Mouse (Mus musculus) forebrain, embryonic 14.5 days (tissue): ENCODE data around the gene Ctcfl. TPM values are rescaled to one million over a fixed set of nuclear protein-coding genes. Genes with fewer than 3 reads are reported as not detected.

Experiments used
- ATAC-seq: fragments of 200-750 bp; cut with Nextera tagmentation; 2 replicates; pipeline ENCODE4 v1.8.0; 2017; ENCODE audit warnings: mild to moderate bottlenecking, moderate library complexity
- DNase-seq: peaks from one replicate; pipeline ENCODE4 v3.0.0-alpha.2; 2015; ENCODE audit warnings: low spot score
- H3K27ac ChIP-seq: fragments of 300-500 bp; sonication (generic); 2 replicates; pipeline ENCODE4 v1.5.1; 2014; ENCODE audit warnings: low read depth, mild to moderate bottlenecking, control low read depth, low read length, moderate library complexity
- H3K27me3 ChIP-seq: fragments of 300-500 bp; sonication (generic); replicated peaks from 2 replicates; pipeline ENCODE4 v1.6.1; 2014; ENCODE audit warnings: low read length, control low read depth, mixed read lengths; ENCODE audit not compliant: control insufficient read depth, insufficient read depth
- H3K36me3 ChIP-seq: fragments of 300-500 bp; sonication (generic); 2 replicates; pipeline ENCODE4 v1.6.1; 2014; ENCODE audit warnings: low read length, control low read depth; ENCODE audit not compliant: control insufficient read depth, insufficient read depth
- H3K4me1 ChIP-seq: fragments of 300-500 bp; sonication (generic); 2 replicates; pipeline ENCODE4 v1.6.1; 2014; ENCODE audit warnings: antibody characterized with exemption, low read length, control low read depth; ENCODE audit not compliant: control insufficient read depth, insufficient read depth
- H3K4me2 ChIP-seq: fragments of 300-500 bp; sonication (generic); 2 replicates; pipeline ENCODE4 v1.6.1; 2014; ENCODE audit warnings: mild to moderate bottlenecking, control low read depth, low read length
- H3K4me3 ChIP-seq: fragments of 300-500 bp; sonication (generic); 2 replicates; pipeline ENCODE4 v1.5.1; 2014; ENCODE audit warnings: low read depth, low read length, control low read depth
- H3K9ac ChIP-seq: fragments of 300-500 bp; sonication (generic); 2 replicates; pipeline ENCODE4 v1.6.1; 2014; ENCODE audit warnings: mild to moderate bottlenecking, low read length, control low read depth, moderate library complexity
- H3K9me3 ChIP-seq: fragments of 300-500 bp; sonication (generic); replicated peaks from 2 replicates; pipeline ENCODE4 v1.6.1; 2016; ENCODE audit warnings: low read length, control low read depth, mixed read lengths; ENCODE audit not compliant: control insufficient read depth
- WGBS: fragments of 180-500 bp; shearing (Covaris S2); extraction: QIAGEN DNeasy Blood & Tissue Kit; methylation state at CpG from one replicate; pipeline ENCODE4 v1.1.7; 2014; 5-methylcytosine and 5-hydroxymethylcytosine counted together
- polyA plus RNA-seq: library from polyadenylated mRNA; unstranded; fragments of >200 nt; fragmentation: Nextera tagmentation; extraction: Ambion mirVana; gene quantifications from 2 replicates; pipeline ENCODE4 v1.2.1, GENCODE M21; 2014

The Ctcfl gene
- polyA plus RNA-seq, 1 experiment from 2014 or later, result not detected

DNA sequence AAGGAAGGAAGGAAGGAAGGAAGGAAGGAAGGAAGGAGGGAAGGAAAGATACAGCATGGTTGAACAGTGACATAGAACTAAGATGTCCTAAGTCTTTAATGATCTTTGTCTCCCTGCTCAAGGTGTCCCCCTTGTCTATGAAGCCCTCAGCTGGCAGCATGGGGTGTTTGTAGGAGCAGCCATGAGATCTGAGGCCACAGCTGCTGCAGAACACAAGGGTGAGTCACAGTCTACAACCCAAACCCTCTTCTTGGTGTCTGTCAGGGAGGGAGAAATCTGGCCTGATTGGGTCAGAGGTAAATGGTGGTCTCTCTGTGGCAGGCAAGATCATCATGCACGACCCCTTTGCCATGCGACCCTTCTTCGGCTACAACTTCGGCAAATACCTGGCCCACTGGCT, 38.5 kb upstream of the Ctcfl start:
- Histone ChIP-seq H3K9me3 (no peaks in the 10 kb centered on the region), H3K27me3 (no peaks in the 10 kb centered on the region), H3K9ac (no peak overlapping the region), H3K4me2 (no peak overlapping the region), H3K4me3 (no peak overlapping the region), H3K36me3 (no peaks in the 10 kb centered on the region), H3K27ac (no peak overlapping the region), H3K4me1 (no peaks in the 10 kb centered on the region)
- WGBS, result 94% methylated on average over 4 of the region's 4 CpGs
- DNase-seq, result no peak
- ATAC-seq, result no peak

DNA sequence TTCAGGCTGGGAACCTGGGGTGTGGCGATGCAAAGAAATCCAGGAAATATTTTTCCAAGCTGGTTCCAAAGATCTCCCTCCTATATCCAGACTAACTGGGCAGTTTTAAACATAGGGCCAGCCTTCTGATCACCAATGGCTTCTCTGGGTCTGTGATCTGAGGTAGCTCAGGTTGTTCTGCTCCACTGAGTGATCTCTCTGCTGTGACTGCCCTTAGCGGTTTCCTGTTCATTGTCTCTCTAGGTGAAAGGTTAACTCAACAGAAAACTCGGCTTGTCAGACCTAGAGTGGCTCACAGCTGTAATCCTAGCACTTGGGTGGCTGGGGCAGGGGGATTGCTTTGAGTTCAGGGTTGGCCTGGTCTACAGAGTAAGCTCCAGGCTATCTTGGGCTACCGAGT, 38.1 kb upstream of the Ctcfl start:
- Histone ChIP-seq H3K4me2 (no peak overlapping the region), H3K9ac (no peak overlapping the region), H3K4me1 (no peaks in the 10 kb centered on the region), H3K27me3 (no peaks in the 10 kb centered on the region), H3K27ac (no peak overlapping the region), H3K36me3 (no peaks in the 10 kb centered on the region), H3K9me3 (no peaks in the 10 kb centered on the region), H3K4me3 (no peak overlapping the region)
- DNase-seq (no peak), ATAC-seq (no peak)
- 65% methylated on average over 4 of the region's 4 CpGs for WGBS

DNA sequence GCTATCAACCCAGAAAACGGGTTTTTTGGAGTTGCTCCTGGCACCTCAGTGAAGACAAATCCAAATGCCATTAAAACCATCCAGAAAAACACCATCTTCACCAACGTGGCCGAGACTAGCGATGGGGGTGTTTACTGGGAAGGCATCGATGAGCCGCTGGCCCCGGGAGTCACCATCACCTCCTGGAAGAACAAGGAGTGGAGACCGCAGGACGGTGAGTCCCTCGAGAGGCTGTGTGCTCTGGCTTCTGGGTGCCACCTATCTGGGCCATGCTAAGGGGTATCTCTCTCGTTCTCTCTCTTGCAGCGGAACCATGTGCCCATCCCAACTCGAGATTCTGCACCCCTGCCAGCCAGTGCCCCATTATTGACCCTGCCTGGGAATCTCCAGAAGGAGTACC, 37.6 kb upstream of the Ctcfl start:
- H3K9me3 ChIP-seq, result no peaks in the 10 kb centered on the region
- H3K36me3 ChIP-seq, result no peaks in the 10 kb centered on the region
- ATAC-seq, result no peak
- DNase-seq, result no peak
- no peak overlapping the region for H3K27ac ChIP-seq
- H3K27me3 ChIP-seq, result no peaks in the 10 kb centered on the region
- no peak overlapping the region for H3K4me2 ChIP-seq
- H3K4me3 ChIP-seq, result no peak overlapping the region
- WGBS, result 88% methylated on average over 13 of the region's 13 CpGs
- H3K4me1 ChIP-seq, result no peaks in the 10 kb centered on the region
- H3K9ac ChIP-seq, result no peak overlapping the region

DNA sequence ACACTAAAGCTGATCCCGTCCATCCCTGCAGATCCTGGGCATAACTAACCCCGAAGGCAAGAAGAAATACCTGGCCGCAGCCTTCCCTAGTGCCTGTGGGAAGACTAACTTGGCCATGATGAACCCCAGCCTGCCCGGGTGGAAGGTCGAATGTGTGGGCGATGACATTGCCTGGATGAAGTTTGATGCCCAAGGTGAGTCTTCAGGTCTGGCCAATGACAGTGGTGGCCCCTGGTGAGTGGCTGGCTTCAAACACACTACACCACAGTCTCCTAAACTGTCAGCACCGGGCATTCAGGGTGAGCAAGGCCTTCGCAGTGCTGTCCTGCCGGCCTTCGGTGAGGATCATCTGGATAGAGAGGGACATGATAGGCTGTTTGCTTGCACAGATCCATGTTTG, 36.6 kb upstream of the Ctcfl start:
- ATAC-seq, result no peak
- no peak overlapping the region for H3K27ac ChIP-seq
- H3K4me2 ChIP-seq, result no peak overlapping the region
- no peaks in the 10 kb centered on the region for H3K4me1 ChIP-seq
- no peak overlapping the region for H3K9ac ChIP-seq
- H3K27me3 ChIP-seq, result no peaks in the 10 kb centered on the region
- H3K36me3 ChIP-seq, result no peaks in the 10 kb centered on the region
- H3K9me3 ChIP-seq, result no peaks in the 10 kb centered on the region
- no peak overlapping the region for H3K4me3 ChIP-seq
- no peak for DNase-seq
- WGBS, result 94% methylated on average over 10 of the region's 10 CpGs

DNA sequence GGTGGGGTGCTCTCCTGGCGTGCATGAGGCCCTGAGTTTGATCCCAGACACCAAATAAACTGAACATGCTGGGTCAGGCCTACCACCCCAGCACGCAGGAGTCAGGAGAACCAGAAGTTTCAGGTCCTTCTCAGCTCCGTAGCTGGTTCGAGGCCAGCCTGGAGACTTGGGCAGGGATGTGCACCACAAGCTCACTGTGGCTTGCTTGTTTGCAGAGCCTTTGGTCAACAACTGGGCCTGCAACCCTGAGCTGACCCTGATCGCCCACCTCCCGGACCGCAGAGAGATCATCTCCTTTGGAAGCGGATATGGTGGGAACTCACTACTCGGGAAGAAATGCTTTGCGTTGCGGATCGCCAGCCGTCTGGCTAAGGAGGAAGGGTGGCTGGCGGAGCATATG, 35.6 kb upstream of the Ctcfl start:
- H3K9ac ChIP-seq, result no peak overlapping the region
- no peaks in the 10 kb centered on the region for H3K4me1 ChIP-seq
- H3K27ac ChIP-seq, result no peak overlapping the region
- no peaks in the 10 kb centered on the region for H3K36me3 ChIP-seq
- H3K27me3 ChIP-seq, result no peaks in the 10 kb centered on the region
- no peak overlapping the region for H3K4me2 ChIP-seq
- WGBS, result 92% methylated on average over 14 of the region's 14 CpGs
- no peak for DNase-seq
- no peak overlapping the region for H3K4me3 ChIP-seq
- H3K9me3 ChIP-seq, result no peaks in the 10 kb centered on the region
- no peak for ATAC-seq

DNA sequence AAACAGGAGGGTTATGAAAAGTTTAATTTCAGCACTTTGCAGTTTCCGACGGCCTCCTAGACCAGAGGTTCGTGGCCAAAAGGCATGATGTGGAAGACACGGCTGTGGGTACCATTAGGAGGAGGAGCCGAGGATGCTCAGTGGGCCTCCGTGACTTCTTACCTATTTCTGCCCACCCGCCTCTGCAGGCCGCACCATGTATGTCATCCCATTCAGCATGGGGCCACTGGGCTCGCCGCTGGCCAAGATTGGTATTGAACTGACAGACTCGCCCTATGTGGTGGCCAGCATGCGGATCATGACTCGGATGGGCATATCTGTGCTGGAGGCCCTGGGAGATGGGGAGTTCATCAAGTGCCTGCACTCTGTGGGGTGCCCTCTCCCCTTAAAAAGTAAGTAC, 35.2 kb upstream of the Ctcfl start:
- DNase-seq (no peak), ATAC-seq (no peak)
- Histone ChIP-seq H3K27me3 (no peaks in the 10 kb centered on the region), H3K4me1 (no peaks in the 10 kb centered on the region), H3K4me2 (no peak overlapping the region), H3K36me3 (no peaks in the 10 kb centered on the region), H3K9ac (no peak overlapping the region), H3K9me3 (no peaks in the 10 kb centered on the region), H3K4me3 (no peak overlapping the region), H3K27ac (no peak overlapping the region)
- 93% methylated on average over 13 of the region's 13 CpGs for WGBS

DNA sequence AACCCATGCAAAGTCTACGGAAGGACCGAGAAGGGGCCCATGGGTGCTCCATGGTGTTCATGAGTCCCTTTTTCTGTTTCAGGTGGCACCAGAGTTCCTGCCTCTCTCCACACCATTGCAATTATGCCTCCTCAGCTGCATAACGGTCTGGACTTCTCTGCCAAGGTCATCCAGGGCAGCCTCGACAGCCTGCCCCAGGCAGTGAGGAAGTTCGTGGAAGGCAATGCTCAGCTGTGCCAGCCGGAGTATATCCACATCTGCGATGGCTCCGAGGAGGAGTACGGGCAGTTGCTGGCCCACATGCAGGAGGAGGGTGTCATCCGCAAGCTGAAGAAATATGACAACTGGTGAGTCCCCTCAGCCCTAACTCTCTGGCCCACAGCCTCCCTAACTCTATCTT, 33.9 kb upstream of the Ctcfl start:
- Histone ChIP-seq H3K27me3 (no peaks in the 10 kb centered on the region), H3K9ac (no peak overlapping the region), H3K4me3 (no peak overlapping the region), H3K9me3 (no peaks in the 10 kb centered on the region), H3K4me2 (no peak overlapping the region), H3K27ac (no peak overlapping the region), H3K36me3 (no peaks in the 10 kb centered on the region), H3K4me1 (no peaks in the 10 kb centered on the region)
- ATAC-seq (no peak), DNase-seq (no peak)
- WGBS, result 89% methylated on average over 10 of the region's 10 CpGs

DNA sequence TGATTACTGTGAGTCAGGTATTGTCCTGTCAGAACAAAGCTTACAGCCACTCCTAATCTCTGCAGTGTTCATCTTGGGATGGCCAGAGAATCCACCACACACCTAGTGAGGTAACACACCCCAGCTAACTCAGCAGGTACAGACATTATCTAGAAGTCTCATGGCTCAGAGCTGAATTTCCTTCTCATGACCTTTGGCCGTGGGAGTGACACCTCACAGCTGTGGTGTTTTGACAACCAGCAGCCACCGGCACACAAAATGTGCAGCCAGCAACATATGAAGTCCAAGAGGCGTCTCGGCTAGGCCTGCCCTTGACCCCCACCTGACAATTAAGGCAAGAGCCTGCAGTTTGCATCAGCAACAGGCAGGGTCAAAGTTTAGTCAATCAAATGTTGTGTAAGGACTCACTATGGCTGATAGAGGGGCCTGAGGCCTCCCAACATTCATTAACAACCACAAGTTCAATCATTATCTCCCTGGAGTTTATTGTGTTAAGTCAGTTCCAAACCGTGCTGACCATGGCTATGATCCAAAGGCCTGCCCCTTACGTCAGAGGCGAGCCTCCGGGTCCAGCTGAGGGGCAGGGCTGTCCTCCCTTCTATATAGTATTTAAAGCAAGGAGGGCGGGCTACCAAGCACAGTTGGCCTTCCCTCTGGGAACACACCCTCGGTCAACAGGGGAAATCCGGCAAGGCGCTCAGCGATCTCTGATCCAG, 33.3 kb upstream of the Ctcfl start, which contains the start of gene Pck1:
Gene Pck1, plus strand, starts transcription at position 613 of the 716 bp plus-strand sequence.
- Histone ChIP-seq H3K4me3 (no peak within 1 kb of the TSS), H3K27me3 (no peaks in the 10 kb centered on the region), H3K9ac (no peak within 1 kb of the TSS), H3K4me2 (no peak within 1 kb of the TSS), H3K4me1 (no peaks in the 10 kb centered on the region), H3K36me3 (no peaks in the 10 kb centered on the region), H3K9me3 (no peaks in the 10 kb centered on the region), H3K27ac (no peak within 1 kb of the TSS)
- 84% methylated on average over 13 of the region's 13 CpGs for WGBS
- ATAC-seq, result no peak
- no peak for DNase-seq

DNA sequence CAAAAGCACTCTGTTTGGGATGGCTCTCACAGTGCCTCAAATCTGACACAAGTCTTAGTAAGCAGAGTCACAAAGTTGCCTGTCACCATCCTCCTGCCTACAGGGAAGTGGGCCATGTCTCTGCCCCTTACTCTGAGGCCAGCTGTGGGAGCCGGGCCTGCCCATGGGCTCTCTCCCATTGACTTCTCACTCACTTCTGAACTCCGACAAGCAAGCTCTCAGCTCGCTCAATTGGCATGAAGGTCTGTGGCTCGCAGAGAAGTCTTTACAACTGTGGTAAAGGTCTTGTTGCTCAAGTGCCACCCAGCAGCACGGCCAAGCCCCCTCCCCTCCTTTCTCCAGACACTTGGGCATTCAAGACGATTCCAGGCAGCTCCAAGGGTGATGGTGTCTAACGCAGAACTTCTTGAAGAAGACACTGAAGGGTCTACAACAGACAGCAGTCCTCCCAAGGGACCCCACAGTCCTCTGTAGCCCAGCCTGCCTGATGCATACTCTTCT, 32.5 kb upstream of the Ctcfl start:
- no peaks in the 10 kb centered on the region for H3K9me3 ChIP-seq
- ATAC-seq, result no peak

More for the DNA sequence above, 32.5 kb upstream of the Ctcfl start:
- Histone ChIP-seq H3K4me1 (no peaks in the 10 kb centered on the region), H3K36me3 (no peaks in the 10 kb centered on the region), H3K9ac (no peak overlapping the region), H3K4me3 (no peak overlapping the region), H3K27me3 (no peaks in the 10 kb centered on the region), H3K4me2 (no peak overlapping the region), H3K27ac (no peak overlapping the region)
- DNase-seq, result no peak
- 83% methylated on average over 7 of the region's 7 CpGs for WGBS
